Mouse (Mus musculus): ENCODE measurements at regions not wholly inside any gene's neighbourhood (a gene's known extent, or its start where the extent isn't known, plus 50 kb on each side); places are given as distances from the start of the nearest gene placed in this dataset.

- TF ChIP-seq CTCF (IDR thresholded peaks at IDR 0.05; ENCODE audit: extremely low read depth, insufficient read depth, low read length) (no peak), POLR2A (IDR thresholded peaks at IDR 0.05; ENCODE audit: extremely low read depth, insufficient read depth, low read length) (no peak)
Measured at GRCm38 (mm10) chr6:111664603-111665002, 609.0 kb upstream of the Lmcd1 start.
